Mouse (Mus musculus): Measurements from ENCODE around the gene Satb2. TPM values are rescaled to one million over a fixed set of nuclear protein-coding genes. Genes with fewer than 3 reads are reported as not detected.

Satb2 gene
- polyA plus RNA-seq, 1 experiment from 2014 or later, result 0.22 TPM

DNA sequence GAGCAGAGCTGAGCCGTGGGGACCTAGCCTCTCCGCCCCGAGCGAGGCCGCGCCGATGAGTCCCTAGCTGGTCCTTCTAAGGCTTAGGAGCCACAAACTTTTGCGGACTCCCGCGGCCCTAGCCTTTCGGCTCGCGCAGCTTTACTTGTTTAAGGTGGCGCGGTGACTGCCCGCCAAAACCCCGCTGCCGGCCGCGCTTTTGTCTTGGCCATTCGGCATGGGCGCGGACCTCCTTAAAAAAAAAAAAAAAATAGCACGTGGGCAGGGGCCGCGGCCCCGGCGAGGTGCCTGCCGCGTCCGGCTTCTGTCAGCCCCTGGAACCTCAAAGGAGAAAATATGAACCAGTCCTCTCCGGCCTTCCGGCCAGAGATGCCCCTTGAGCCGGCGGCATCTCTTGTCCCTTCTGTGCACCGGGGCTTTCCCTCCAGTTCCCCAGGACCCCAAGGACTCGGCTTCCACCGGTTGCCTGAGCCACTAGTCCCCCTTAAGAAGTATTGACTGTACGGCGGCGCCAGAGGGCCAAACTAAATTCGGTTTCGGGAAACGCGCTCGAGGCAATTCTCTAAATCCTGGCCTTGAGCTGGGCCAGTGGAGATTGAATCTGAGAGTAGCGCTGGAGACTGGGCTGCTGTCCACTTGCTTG, 5.4 kb downstream of the Satb2 start:
- peaks cover 43% of the 10 kb centered on the region for H3K4me1 ChIP-seq (replicated peaks)
- peak; percentile 62 for ATAC-seq (ENCODE audit: insufficient number of reproducible peaks, low FRiP score)
- WGBS, result 0% methylated on average over 47 of the region's 47 CpGs

DNA sequence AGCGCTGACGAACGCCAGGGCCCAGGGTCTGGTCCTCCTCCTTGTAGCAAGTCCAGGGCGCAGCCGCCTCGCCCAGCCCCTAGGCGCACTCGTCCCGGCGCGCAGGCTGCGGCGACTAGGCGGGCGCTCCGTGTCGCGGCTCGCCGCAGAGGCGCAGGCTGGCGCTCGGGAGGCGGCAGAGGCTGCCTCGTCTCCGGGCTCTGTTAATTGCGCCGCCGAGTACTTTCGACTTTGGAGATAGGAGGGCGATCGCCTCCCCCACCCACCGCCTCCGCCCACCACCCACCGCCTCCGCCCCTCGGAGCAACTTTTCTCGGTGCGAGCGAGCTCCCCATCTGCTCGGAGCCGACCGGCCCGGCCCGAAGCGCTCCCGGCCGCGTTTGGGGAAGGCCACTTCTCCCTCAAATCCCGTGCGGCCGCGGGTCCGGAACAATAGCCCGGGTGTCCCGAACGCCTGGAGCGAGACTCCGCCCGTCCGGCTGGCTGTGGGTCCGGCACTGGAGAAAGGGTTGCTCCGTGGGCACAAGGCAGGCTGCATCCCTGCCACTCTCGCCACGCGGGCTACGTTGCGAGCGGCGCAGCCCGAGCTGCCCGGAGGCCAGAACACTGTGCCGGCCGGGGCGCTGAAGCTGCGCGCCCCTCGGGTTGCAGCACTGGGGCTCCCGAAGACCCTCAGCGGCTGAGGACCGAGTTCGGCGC, 6.0 kb downstream of the Satb2 start:
- H3K4me3 ChIP-seq, result peak overlapping the region; percentile 66
- peak overlapping the region; percentile 87 for H3K4me2 ChIP-seq
- H3K27ac ChIP-seq (ENCODE audit: poor library complexity, severe bottlenecking), result no peak overlapping the region
- peak overlapping the region; percentile 70 for H3K9ac ChIP-seq
- WGBS, result 0% methylated on average over 83 of the region's 83 CpGs
- H3K27me3 ChIP-seq (replicated peaks), result peaks cover 63% of the 10 kb centered on the region
- H3K9me3 ChIP-seq (replicated peaks), result no peaks in the 10 kb centered on the region
- peaks cover 39% of the 10 kb centered on the region for H3K4me1 ChIP-seq (replicated peaks)
- ATAC-seq (ENCODE audit: insufficient number of reproducible peaks, low FRiP score), result peak; percentile 56
- no peaks in the 10 kb centered on the region for H3K36me3 ChIP-seq

More for the DNA sequence above, 5.4 kb downstream of the Satb2 start:
- H3K4me3 ChIP-seq, result peak overlapping the region; percentile 66
- H3K9ac ChIP-seq, result peak overlapping the region; percentile 70
- H3K27ac ChIP-seq (ENCODE audit: poor library complexity, severe bottlenecking), result no peak overlapping the region
- no peaks in the 10 kb centered on the region for H3K36me3 ChIP-seq
- H3K4me2 ChIP-seq, result peak overlapping the region; percentile 87
- peaks cover 63% of the 10 kb centered on the region for H3K27me3 ChIP-seq (replicated peaks)
- no peaks in the 10 kb centered on the region for H3K9me3 ChIP-seq (replicated peaks)

DNA sequence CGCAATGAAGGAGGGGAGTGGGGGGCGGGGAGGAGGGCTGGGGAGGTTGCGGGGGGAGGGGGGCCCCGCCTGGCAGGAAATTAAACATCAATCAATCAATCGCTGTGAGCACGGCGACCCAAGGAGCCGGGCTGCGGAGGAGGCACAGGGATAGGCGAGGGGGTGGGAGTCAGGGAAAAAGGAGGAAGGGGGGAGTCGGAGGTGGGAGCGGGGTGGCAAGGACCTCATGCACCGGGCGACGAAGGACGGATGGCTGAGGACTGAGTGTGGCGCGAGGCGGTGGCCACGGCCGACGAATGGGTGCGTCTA, 6.6 kb downstream of the Satb2 start:
- Histone ChIP-seq H3K4me2 (peak overlapping the region; percentile 87), H3K27me3 (replicated peaks) (peaks cover 58% of the 10 kb centered on the region), H3K27ac (ENCODE audit: poor library complexity, severe bottlenecking) (no peak overlapping the region), H3K4me3 (peak overlapping the region; percentile 66), H3K9ac (peak overlapping the region; percentile 70), H3K4me1 (replicated peaks) (peaks cover 34% of the 10 kb centered on the region), H3K9me3 (replicated peaks) (no peaks in the 10 kb centered on the region), H3K36me3 (no peaks in the 10 kb centered on the region)
- 2% methylated on average over 23 of the region's 23 CpGs for WGBS
- ATAC-seq (ENCODE audit: insufficient number of reproducible peaks, low FRiP score), result no peak

GRCm38 (mm10) chr1:56971441-56971861, 7.0 kb downstream of the Satb2 start:
- Histone ChIP-seq H3K4me1 (replicated peaks) (peaks cover 33% of the 10 kb centered on the region), H3K36me3 (no peaks in the 10 kb centered on the region), H3K27ac (ENCODE audit: poor library complexity, severe bottlenecking) (no peak overlapping the region), H3K4me2 (peak overlapping the region; percentile 87), H3K27me3 (replicated peaks) (peaks cover 55% of the 10 kb centered on the region), H3K9ac (peak overlapping the region; percentile 70), H3K4me3 (peak overlapping the region; percentile 66), H3K9me3 (replicated peaks) (no peaks in the 10 kb centered on the region)
- no peak for ATAC-seq (ENCODE audit: insufficient number of reproducible peaks, low FRiP score)
- 0% methylated on average over 25 of the region's 29 CpGs for WGBS

DNA sequence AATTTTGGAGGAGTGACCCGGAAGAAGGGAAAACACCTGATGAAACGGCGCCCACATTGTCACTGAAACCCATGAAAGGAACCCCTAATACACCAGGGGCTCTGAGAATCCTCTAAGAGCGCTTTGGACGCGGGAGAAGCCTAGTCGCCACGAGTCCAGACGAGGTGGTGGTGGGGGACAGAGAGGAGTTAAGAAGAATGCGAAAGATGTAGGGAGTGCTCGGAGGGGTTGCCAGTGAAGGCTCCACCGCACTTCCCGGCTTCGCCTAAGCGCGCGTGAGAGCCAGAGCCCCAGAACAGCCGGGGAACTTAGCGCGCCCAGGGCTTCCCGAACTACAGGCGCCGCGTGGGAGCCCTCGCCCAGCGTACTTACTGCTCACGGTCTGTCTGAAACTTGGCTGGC, 7.7 kb downstream of the Satb2 start:
- Histone ChIP-seq H3K9ac (peak overlapping the region; percentile 70), H3K4me2 (peak overlapping the region; percentile 87), H3K27me3 (replicated peaks) (peaks cover 48% of the 10 kb centered on the region), H3K36me3 (no peaks in the 10 kb centered on the region), H3K4me1 (replicated peaks) (peaks cover 27% of the 10 kb centered on the region), H3K27ac (ENCODE audit: poor library complexity, severe bottlenecking) (no peak overlapping the region), H3K9me3 (replicated peaks) (no peaks in the 10 kb centered on the region), H3K4me3 (peak overlapping the region; percentile 66)
- no peak for ATAC-seq (ENCODE audit: insufficient number of reproducible peaks, low FRiP score)
- under 1% methylated on average over 27 of the region's 27 CpGs for WGBS

GRCm38 (mm10) chr1:56969364-56970360, 8.8 kb downstream of the Satb2 start:
- Histone ChIP-seq H3K4me2 (peak overlapping the region; percentile 82), H3K4me3 (peak overlapping the region; percentile 45), H3K4me1 (replicated peaks) (peaks cover 25% of the 10 kb centered on the region), H3K27me3 (replicated peaks) (peaks cover 48% of the 10 kb centered on the region), H3K27ac (ENCODE audit: poor library complexity, severe bottlenecking) (no peak overlapping the region), H3K9ac (peak overlapping the region; percentile 29; the same call in 1 of the 2 replicates), H3K36me3 (no peaks in the 10 kb centered on the region), H3K9me3 (replicated peaks) (no peaks in the 10 kb centered on the region)
- WGBS, result 2% methylated on average over 47 of the region's 47 CpGs
- ATAC-seq (ENCODE audit: insufficient number of reproducible peaks, low FRiP score), result no peak

DNA sequence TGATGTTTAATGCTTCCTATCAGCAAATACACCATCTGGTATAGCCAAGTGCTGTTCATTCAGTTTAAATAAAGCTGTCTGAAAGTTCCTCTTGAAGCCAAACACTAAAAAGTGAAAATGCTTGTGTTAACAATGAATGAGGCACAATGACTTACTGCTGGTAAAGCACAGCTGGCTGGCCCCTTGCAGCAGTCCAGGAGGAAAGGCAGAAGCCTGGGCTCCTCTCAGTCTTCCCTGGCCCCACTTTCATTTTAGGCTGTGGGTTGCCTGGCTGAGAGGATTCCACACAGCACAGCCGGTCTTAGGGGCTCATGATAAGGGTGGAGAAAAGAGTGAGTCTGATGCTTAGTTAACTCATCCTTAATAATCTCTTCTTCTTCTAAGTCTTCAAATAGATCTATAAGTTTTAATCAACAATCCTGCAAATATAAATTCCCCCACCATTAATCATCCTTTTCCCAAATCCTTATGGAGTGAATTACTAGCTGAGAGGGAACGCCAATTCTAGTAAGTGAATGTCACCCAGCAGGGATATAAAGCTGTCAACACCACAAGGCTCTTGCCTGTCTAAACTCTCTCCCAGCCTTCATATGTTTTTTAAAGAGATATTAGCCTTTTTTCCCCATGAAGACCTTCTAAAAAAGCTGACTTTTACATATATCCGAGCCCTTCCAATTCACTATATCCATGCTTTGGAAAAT, 12.4 kb downstream of the Satb2 start:
- no peak overlapping the region for H3K4me3 ChIP-seq
- H3K4me1 ChIP-seq (replicated peaks), result peaks cover 15% of the 10 kb centered on the region
- no peaks in the 10 kb centered on the region for H3K9me3 ChIP-seq (replicated peaks)
- peaks cover 40% of the 10 kb centered on the region for H3K27me3 ChIP-seq (replicated peaks)
- H3K9ac ChIP-seq, result no peak overlapping the region
- H3K4me2 ChIP-seq, result no peak overlapping the region
- no peaks in the 10 kb centered on the region for H3K36me3 ChIP-seq
- 38% methylated on average over 3 of the region's 3 CpGs for WGBS
- H3K27ac ChIP-seq (ENCODE audit: poor library complexity, severe bottlenecking), result no peak overlapping the region
- no peak for ATAC-seq (ENCODE audit: insufficient number of reproducible peaks, low FRiP score)

GRCm38 (mm10) chr1:56964493-56964892, 14.0 kb downstream of the Satb2 start:
- Histone ChIP-seq H3K4me3 (no peak overlapping the region), H3K27ac (ENCODE audit: poor library complexity, severe bottlenecking) (no peak overlapping the region), H3K27me3 (replicated peaks) (peaks cover 27% of the 10 kb centered on the region), H3K9ac (no peak overlapping the region), H3K9me3 (replicated peaks) (no peaks in the 10 kb centered on the region), H3K36me3 (no peaks in the 10 kb centered on the region), H3K4me2 (no peak overlapping the region), H3K4me1 (replicated peaks) (peaks cover 3% of the 10 kb centered on the region)
- ATAC-seq (ENCODE audit: insufficient number of reproducible peaks, low FRiP score), result no peak
- WGBS, result 84% methylated on average over 7 of the region's 7 CpGs

- Histone ChIP-seq H3K36me3 (no peaks in the 10 kb centered on the region), H3K4me1 (replicated peaks) (no peaks in the 10 kb centered on the region), H3K9ac (no peak overlapping the region), H3K9me3 (replicated peaks) (no peaks in the 10 kb centered on the region), H3K27me3 (replicated peaks) (peaks cover 15% of the 10 kb centered on the region), H3K4me3 (no peak overlapping the region), H3K27ac (ENCODE audit: poor library complexity, severe bottlenecking) (no peak overlapping the region), H3K4me2 (no peak overlapping the region)
- ATAC-seq (ENCODE audit: insufficient number of reproducible peaks, low FRiP score), result no peak
- WGBS, result 81% methylated on average over 4 of the region's 4 CpGs
These were observed 15.2 kb downstream of the Satb2 start for GRCm38 (mm10) chr1:56963291-56963690.

GRCm38 (mm10) chr1:56958996-56959395, 19.5 kb downstream of the Satb2 start:
- Histone ChIP-seq H3K4me1 (replicated peaks) (no peaks in the 10 kb centered on the region), H3K9ac (no peak overlapping the region), H3K27me3 (replicated peaks) (0 out of 2 replicates have a peak, but pooled peaks cover 4% of the 10 kb centered on the region), H3K4me3 (no peak overlapping the region), H3K4me2 (no peak overlapping the region), H3K27ac (ENCODE audit: poor library complexity, severe bottlenecking) (no peak overlapping the region), H3K9me3 (replicated peaks) (no peaks in the 10 kb centered on the region), H3K36me3 (no peaks in the 10 kb centered on the region)
- no peak for ATAC-seq (ENCODE audit: insufficient number of reproducible peaks, low FRiP score)
- 67% methylated on average over 5 of the region's 5 CpGs for WGBS

Data from heart, embryonic 12.5 days (tissue).